Mouse (Mus musculus) G1E (cell line): ENCODE measurements around the gene Ccdc88c. TPM values are rescaled to one million over a fixed set of nuclear protein-coding genes. Genes with fewer than 3 reads are reported as not detected.

Source experiments
- ATAC-seq: 2 replicates; pipeline ENCODE4 v1.8.0; 2016; ENCODE audit warnings: mild to moderate bottlenecking; ENCODE audit not compliant: insufficient number of reproducible peaks, poor library complexity, low FRiP score, severe bottlenecking; ENCODE audit errors: extremely low read depth
- DNase-seq: peaks from one replicate; pipeline ENCODE4 v3.0.0; 2012; ENCODE audit warnings: low spot score
- H3K27me3 ChIP-seq: 2 replicates; pipeline ENCODE4 v1.6.1; 2012; ENCODE audit warnings: mild to moderate bottlenecking, low read length, inconsistent platforms; ENCODE audit not compliant: insufficient read depth
- H3K36me3 ChIP-seq: replicated peaks from 2 replicates; pipeline ENCODE3; 2012; ENCODE audit warnings: mild to moderate bottlenecking, inconsistent platforms
- H3K4me1 ChIP-seq: 2 replicates; pipeline ENCODE4 v1.6.1; 2012; ENCODE audit warnings: low read depth, low read length, inconsistent platforms, mixed read lengths; ENCODE audit not compliant: insufficient read depth
- H3K4me3 ChIP-seq: 2 replicates; pipeline ENCODE4 v1.5.1; 2012; ENCODE audit warnings: low read depth, mild to moderate bottlenecking, inconsistent platforms, low read length, moderate library complexity, mixed read lengths
- H3K9me3 ChIP-seq: replicated peaks from 2 replicates; pipeline ENCODE4 v1.6.1; 2012; ENCODE audit warnings: inconsistent platforms
- CTCF ChIP-seq: IDR thresholded peaks from 2 replicates; pipeline ENCODE4 v1.5.1; 2012; ENCODE audit warnings: low read depth, low read length, inconsistent platforms, mixed read lengths
- GATA1 ChIP-seq: IDR thresholded peaks from 2 replicates; pipeline ENCODE4 v1.6.1; 2012; ENCODE audit warnings: borderline replicate concordance, low read length, inconsistent platforms, mixed read lengths
- GATA2 ChIP-seq: IDR thresholded peaks from 2 replicates; pipeline ENCODE4 v1.6.1; 2012; ENCODE audit warnings: low read depth, low read length, inconsistent platforms, borderline replicate concordance
- POLR2AphosphoS5 ChIP-seq: IDR thresholded peaks from 2 replicates; pipeline ENCODE4 v1.6.1; 2012; ENCODE audit warnings: low read depth, low read length, inconsistent platforms; ENCODE audit not compliant: insufficient replicate concordance
- TAL1 ChIP-seq: conservative IDR thresholded peaks from 2 replicates; pipeline ENCODE4 v1.6.1; 2012; ENCODE audit warnings: low read depth, low read length, inconsistent platforms, mixed read lengths
- polyA plus RNA-seq: library from polyadenylated mRNA; stranded (reverse); fragments of >175 nt; gene quantifications from 2 replicates; pipeline ENCODE4 v1.2.3, GENCODE M21; 2012
- total RNA-seq, 2 experiments: library from RNA; stranded (forward) in 1 of 2; stranded (reverse) in 1 of 2; fragments of 200-1000 nt in 1 of 2; fragments of >200 nt in 1 of 2; fragmentation: Nextera tagmentation in 1 of 2; gene quantifications; 2 replicates each; pipeline ENCODE4 v1.2.3; 2014 to 2017

Gene Ccdc88c
- total and polyA plus RNA-seq, 3 experiments, result 9.2 to 31.0 (median 22.7) TPM

DNA sequence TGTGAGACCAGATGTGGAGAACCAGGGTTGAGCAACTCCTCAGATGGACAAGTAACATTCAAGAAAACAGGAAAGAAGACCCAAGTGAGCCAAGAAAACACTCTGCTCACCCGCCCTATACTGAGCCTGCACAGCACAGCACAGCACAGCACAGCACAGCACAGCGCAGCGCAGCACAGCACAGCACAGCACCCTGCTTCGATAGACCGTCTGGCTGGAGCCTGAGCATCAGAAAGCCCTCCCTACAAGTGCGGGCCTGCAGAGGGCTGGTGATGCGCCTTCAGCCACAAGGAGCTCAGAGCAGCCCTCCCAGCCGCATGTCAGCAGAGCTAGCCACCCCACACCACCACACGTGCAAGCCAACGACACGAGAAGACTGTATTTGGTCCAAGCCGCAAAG lies 61.5 kb downstream of the Ccdc88c start:
- no peaks in the 10 kb centered on the region for H3K27me3 ChIP-seq
- H3K36me3 ChIP-seq, result peaks cover 88% of the 10 kb centered on the region
- peaks cover 3% of the 10 kb centered on the region; the same call in 1 of the 2 replicates for H3K4me1 ChIP-seq
- no peak for TF ChIP-seq GATA1
- no peak for TF ChIP-seq POLR2AphosphoS5
- no peak for TF ChIP-seq GATA2
- TF ChIP-seq TAL1, result no peak
- TF ChIP-seq CTCF, result no peak
- no peak overlapping the region for H3K4me3 ChIP-seq
- H3K9me3 ChIP-seq, result no peaks in the 10 kb centered on the region
- DNase-seq (no peak), ATAC-seq (no peak)

DNA sequence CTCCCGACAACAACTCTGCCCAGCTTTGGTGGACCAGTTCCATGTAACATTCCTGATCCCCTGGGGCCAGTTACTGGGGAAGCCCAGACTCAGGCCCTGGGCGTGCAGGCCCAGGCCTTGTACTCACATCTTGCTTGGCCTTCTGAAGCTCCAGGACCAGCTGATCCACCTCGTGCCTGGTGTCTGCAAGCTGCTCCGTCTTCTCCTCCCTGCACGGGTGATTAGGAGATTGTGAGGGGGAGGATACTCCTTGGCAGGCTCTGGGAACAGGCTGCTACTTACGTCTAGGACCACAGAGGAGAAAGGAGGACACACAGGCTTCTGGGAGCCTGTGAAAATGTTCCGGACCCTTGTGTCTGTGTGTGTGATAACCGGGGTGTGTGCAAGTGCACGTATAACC lies 62.6 kb downstream of the Ccdc88c start:
- H3K36me3 ChIP-seq, result peaks cover 90% of the 10 kb centered on the region
- TF ChIP-seq GATA2 (no peak), TAL1 (no peak), CTCF (no peak), GATA1 (no peak), POLR2AphosphoS5 (no peak)
- no peaks in the 10 kb centered on the region for H3K27me3 ChIP-seq
- peaks cover 6% of the 10 kb centered on the region for H3K4me1 ChIP-seq
- H3K9me3 ChIP-seq, result no peaks in the 10 kb centered on the region
- ATAC-seq (no peak), DNase-seq (no peak)
- H3K4me3 ChIP-seq, result no peak overlapping the region

DNA sequence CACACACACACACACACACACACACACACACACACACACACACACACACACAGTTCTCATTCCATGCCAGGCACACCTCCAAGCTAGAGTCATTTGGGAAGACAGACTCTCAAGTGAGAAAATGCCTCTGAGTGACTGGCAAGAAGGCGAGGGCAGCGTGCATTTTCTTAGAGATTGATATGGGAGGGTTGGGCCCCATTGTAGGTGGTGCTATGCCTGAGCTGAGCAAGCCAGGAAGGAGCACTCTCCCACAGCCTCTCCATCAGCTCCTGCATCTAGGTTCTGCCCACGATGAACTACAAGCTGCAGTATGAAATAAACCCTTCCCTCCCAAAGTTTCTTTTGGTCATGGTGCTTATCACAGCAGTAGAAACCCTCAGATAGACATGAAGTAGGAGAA lies 63.6 kb downstream of the Ccdc88c start:
- Histone ChIP-seq H3K9me3 (no peaks in the 10 kb centered on the region), H3K27me3 (no peaks in the 10 kb centered on the region), H3K36me3 (peaks cover 90% of the 10 kb centered on the region), H3K4me1 (peaks cover 10% of the 10 kb centered on the region), H3K4me3 (no peak overlapping the region)
- no peak for TF ChIP-seq CTCF
- TF ChIP-seq TAL1, result no peak
- no peak for TF ChIP-seq POLR2AphosphoS5
- no peak for TF ChIP-seq GATA1
- no peak for TF ChIP-seq GATA2
- no peak for ATAC-seq
- no peak for DNase-seq

DNA sequence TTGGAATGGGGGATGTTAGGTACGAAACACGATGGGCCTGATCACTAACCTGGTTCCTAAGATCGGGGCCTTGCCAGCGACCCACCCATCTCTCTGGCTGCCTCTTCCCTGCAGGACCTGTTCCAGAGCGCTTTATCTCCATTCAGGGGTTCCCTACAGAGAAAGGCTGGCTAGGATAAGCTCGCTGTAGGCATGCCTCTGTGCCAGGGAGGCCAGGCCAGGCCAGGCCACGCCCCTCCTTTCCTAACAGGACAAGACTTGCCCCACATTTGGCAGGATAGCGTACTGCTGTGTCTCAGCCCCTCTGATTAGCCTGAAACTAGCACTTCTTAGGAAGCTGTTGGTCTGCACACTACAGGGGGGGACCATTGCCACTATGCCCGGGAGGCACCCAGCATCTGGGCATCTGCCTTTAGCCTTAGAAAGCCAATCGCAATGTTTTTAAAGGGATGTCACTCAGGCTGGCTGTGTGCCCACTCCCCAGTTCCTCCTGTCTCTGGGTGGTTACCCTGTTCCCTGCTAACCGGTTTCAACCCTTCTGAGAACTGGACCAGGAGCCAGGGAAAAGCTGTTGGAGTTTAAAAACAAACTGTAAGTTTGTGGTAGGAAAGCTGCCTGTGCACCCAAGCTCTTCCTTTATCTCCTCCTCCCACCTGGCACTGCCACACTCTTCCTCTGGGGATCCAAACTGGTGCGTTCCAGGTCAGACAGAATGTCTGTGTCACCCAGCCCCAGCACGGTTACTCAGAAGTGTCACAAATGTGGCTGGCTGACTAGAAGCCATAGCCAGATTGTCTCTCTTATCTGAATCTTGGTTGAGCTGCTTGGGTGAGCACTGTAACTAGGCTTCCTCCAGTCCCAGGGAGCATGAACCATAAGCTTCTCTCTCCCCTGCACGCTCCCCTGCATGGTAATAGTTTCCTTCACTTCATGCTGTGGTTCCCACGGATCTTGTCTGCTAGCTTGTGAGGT lies 69.9 kb downstream of the Ccdc88c start:
- peak; percentile 45 for DNase-seq
- Histone ChIP-seq H3K36me3 (peaks cover 93% of the 10 kb centered on the region), H3K27me3 (no peaks in the 10 kb centered on the region), H3K9me3 (no peaks in the 10 kb centered on the region), H3K4me3 (no peak overlapping the region; the same call in 1 of the 2 replicates), H3K4me1 (peaks cover 54% of the 10 kb centered on the region)
- TF ChIP-seq POLR2AphosphoS5 (no peak), CTCF (no peak), TAL1 (no peak)
- ATAC-seq, result no peak

DNA sequence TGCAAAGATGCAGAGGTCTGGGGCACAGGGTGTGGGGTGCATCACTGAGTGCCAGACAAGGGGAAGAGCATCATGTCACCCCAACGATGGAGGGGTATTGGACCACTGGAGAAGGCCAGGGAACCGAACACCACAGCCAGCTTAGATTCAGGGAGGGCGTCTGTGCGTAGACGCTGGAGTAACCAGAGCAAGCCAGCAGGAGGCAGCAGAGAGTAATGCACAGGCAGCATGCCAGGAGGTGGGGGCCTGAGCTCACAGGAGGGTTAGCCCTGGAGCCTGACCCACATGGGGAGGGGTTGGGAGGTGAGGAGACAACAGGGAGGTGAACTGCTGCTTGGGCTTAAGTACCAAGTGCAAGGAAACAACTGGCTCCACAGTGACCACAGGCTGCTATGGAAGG lies 70.8 kb downstream of the Ccdc88c start:
- TF ChIP-seq GATA2, result no peak
- TF ChIP-seq GATA1, result no peak
- no peak for TF ChIP-seq TAL1
- no peak for TF ChIP-seq POLR2AphosphoS5
- peak; percentile 100 for TF ChIP-seq CTCF
- H3K9me3 ChIP-seq, result no peaks in the 10 kb centered on the region
- H3K4me3 ChIP-seq, result no peak overlapping the region
- ATAC-seq (peak; percentile 75), DNase-seq (peak; percentile 89)
- no peaks in the 10 kb centered on the region for H3K27me3 ChIP-seq
- H3K36me3 ChIP-seq, result peaks cover 95% of the 10 kb centered on the region
- peaks cover 57% of the 10 kb centered on the region for H3K4me1 ChIP-seq

DNA sequence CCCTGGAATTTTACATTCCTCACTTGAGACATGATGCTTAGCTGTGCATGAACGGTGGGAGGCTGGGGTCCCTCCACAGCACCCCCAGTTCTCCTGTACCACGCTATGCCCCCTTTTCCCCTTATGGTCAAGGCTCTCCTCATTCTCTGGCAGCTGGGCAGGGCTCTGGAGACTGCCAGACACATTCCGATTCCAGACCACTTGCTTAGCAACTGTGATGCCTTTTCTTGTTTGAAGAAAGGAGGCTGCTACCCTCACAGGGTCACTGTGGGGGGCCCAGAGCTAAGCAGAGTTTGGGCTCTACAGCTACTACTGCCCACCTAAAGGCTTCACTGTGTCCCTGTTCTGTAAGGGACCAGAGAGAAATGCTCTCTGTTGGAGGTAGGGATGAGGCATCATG lies 71.6 kb downstream of the Ccdc88c start:
- Histone ChIP-seq H3K4me3 (no peak overlapping the region), H3K4me1 (peaks cover 60% of the 10 kb centered on the region), H3K36me3 (peaks cover 96% of the 10 kb centered on the region), H3K27me3 (no peaks in the 10 kb centered on the region), H3K9me3 (no peaks in the 10 kb centered on the region)
- no peak for ATAC-seq
- TF ChIP-seq POLR2AphosphoS5 (no peak), GATA1 (no peak), GATA2 (no peak), TAL1 (no peak), CTCF (no peak)
- no peak for DNase-seq
